Mouse (Mus musculus): ENCODE results near the gene Tmem178. TPM values are rescaled to one million over a fixed set of nuclear protein-coding genes. Genes with fewer than 3 reads are reported as not detected.

Tmem178 gene
- total RNA-seq, 2 experiments from 2014 or later, result 0.34 to 0.45 TPM

DNA sequence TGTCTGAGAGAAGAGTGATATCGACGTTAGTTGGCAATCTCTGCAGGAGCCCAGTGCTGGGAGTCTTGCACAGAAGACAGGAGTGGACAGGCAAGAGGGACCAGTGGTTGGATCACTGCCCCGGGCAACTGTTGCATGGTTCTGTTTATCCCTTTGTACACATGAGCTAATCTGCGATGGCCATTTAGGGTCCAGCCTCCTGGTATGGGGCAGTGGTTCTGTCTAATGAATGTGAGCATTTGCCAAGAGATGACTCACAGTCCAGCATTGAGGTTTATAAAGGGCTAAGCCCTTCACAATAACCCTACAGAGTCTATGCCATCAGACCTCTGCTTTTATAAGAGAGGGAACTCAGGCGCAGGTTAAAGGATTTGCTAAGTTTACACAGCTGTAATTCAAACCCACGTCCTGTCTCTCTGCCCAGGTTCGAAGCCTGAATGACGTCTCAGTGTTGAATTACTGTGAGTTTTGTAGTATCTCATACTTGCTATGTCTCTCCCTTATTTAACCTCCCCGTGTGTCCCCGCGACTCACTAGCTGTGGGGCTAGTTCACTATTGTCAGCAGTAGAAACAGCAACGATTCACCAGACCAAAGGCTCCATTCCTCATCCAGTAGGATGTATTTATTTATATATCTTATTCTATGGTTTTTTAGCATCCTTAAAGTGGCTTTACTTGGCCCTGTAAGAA is 37.4 kb downstream of the Tmem178 start:
- intact Hi-C loops (cut with DNase I), result loop anchor here (1.0 to 5.0 kb wide), 6 partner anchors 50 to 361 kb away; no protein-coding TSS in a partner anchor
- DNase-seq (ENCODE audit: low spot score), result no peak

DNA sequence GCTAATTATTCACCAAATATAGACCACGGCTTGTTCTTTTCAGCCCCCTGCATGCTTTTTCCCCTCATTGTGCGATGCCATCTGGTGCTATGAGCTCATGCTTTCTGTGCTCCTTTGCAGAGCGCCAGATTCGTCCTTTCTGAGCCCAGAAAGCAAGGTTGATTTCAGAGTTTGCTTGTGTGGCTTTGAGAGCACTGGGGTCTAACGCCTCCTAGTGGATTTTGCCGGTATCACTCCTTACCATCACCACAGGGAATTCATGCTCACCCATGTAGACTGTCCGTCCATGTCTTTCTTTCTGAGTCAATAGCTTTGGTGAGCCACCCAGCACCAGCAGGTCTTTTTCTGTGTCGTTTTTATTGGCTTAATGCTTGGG is 38.0 kb downstream of the Tmem178 start:
- peak; percentile 23 for DNase-seq (ENCODE audit: low spot score)
- intact Hi-C loops (cut with DNase I), result loop anchor here (1.0 to 5.0 kb wide), 5 partner anchors 50 to 362 kb away; no protein-coding TSS in a partner anchor

DNA sequence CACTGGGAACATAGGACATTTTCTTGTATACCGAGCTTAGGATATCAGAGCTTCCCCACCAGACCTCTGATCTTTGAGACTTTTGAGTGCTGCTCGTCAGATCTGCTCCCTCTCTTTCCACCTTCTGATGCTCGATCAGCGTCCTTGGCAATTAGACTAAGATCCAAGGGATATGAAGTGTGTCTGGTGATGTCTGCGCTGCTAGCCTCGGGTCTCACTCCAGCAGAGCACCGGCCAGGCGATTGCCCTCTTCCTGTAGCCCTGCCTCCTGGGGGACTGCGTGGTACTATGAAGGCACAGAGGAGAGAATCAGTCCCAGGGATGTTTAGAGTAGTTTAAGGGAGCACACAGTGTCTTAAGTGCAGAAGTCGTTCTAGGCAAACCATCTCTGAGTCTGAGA is 38.5 kb downstream of the Tmem178 start:
- intact Hi-C loops (cut with DNase I), result loop anchor here (1.0 to 5.0 kb wide), 5 partner anchors 51 to 362 kb away; no protein-coding TSS in a partner anchor
- DNase-seq (ENCODE audit: low spot score), result no peak

DNA sequence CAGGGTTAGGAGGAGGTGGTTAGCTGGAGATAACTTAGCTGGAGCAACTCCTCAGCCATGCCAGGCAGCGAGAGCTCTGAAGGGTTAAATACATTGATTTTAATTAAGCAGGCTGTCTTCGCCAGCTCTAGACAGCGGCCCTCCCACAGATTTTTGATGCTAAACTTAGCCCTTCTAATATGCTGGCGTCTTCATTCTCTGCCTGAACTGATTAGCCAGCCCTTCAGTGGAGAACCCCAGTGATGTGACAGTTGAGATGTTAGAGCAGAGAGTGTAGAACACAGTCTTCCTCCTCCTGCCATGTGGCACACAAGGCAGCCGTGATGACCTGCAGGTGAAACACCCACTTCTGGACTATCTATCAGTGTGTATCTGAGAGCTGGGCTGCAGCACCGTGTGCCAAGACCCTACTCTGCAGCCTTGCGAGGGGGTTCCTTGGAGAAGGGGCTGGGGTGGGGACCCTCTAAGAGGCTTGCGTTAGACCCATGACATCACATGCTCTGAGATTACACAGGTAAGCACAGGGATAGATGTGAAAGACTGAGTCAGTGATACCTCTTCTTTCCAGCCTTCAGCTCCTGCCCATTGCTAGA is 47.2 kb downstream of the Tmem178 start:
- intact Hi-C loops (cut with DNase I), result no loop called here
- no peak for DNase-seq (ENCODE audit: low spot score)

DNA sequence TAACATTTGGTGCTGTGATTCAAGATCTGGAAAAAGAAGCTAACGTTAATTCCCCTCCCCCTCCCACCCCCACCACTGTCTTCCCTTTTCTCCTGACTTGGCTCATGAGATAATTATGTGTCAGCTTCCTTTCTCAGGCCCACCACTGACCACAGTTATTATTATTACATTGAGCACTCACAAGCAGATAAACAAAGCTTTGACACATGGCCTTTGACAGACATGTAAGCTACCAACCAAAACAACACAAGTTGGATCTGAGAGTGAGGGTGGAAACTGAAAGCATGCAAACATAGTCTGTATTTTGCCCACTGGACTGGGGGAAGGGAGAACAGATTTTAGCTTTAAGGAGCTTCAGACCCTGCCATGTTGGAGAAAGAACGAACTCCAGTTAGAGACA is 52.8 kb downstream of the Tmem178 start:
- intact Hi-C loops (cut with DNase I), result no loop called here
- no peak for DNase-seq (ENCODE audit: low spot score)

DNA sequence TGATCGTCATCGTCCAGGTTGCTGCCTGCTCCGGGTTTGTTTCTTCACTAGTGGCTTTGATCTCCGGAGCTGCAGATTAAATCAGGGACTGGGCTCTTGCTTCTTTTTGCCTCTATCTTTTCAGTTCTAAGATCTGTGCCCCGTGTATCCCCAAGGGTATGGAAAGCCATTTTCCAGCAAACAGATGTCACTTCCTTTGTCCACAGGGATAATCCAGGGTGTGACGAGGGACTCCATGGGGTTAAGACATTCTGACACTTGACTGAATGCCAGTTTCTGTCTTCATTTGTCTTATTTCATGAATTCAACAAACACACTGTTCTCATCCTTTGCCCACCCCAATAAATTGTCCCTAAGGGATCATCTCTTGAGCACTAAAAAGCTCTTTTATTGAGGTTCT is 54.5 kb downstream of the Tmem178 start:
- intact Hi-C loops (cut with DNase I), result no loop called here
- DNase-seq (ENCODE audit: low spot score), result no peak

DNA sequence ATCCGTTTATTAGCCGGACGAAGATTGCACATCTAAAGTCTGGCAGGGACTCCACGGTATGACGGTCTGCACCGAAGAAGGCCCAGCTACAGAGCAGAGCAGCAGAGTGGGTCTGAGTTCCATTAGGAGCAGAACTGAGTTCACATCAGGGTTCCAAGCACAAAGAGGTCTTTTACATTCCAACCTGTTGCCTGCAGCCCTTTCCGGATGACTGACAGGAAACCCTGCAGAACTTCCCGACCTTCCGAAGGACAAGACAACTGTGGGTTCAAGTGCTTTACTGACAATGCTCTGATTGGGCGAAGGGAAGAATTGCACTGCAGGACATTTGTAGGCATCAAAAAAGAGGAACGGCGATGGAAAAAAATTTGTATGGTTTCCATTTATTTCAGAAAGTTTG is 56.6 kb downstream of the Tmem178 start:
- intact Hi-C loops (cut with DNase I), result no loop called here
- no peak for DNase-seq (ENCODE audit: low spot score)

DNA sequence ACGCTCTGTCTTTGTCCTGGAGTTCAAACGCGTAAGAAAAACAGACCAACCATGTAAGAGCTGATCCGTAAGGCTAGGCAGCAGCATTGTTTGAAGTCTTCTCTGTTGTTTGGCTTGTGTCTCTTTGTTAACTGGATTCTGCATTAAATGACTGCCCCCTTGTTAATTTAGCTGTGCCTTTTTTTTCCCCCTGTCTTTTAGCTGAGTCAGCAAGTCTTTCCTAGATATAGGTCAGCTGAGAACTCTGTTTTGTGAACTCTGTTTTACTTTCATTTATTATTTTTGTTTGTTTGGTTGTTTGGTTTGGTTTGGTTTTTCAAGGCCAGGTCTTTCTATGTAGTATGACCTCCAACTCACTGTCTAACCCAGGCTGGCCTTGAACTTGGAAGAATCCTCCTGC is 57.2 kb downstream of the Tmem178 start:
- DNase-seq (ENCODE audit: low spot score), result no peak
- intact Hi-C loops (cut with DNase I), result no loop called here

DNA sequence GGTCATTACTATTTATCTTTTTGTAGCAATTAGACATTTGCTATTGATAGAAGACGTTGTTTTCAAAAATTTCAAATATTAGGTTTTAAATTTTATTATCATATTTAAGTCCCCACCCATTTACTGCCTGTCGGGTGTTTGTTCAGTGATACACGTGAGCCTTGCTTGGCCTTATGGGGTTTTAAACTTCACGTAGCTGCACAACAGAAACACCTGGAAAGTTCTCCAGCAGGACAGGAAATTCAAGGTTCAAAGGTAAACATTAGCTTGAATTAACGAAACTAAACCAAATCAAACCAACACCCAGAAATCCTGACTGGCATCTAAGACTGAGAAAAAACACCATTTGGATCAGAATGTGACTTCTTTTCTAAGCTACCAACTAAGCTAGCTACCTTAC is 57.7 kb downstream of the Tmem178 start:
- no peak for DNase-seq (ENCODE audit: low spot score)
- intact Hi-C loops (cut with DNase I), result no loop called here

DNA sequence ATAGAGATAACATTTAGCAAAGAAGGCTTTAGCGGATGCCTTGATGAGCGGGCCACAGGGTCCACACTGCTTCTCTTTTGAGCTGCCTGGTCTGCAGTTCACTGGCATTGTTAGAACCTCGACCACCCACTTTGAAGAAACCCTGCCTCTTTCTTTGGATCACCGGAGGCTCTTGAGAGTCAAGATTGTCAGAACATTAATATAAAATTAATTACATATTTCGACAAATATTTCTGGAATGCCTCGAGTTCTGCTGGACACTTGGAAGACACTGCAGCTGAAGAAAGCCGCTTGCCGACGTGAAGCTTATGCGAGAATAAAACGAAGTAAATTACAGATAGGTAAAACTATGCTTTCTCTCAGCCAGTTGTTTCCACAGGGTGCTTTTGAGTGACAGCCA is 60.0 kb downstream of the Tmem178 start:
- no peak for DNase-seq (ENCODE audit: low spot score)
- intact Hi-C loops (cut with DNase I), result no loop called here

DNA sequence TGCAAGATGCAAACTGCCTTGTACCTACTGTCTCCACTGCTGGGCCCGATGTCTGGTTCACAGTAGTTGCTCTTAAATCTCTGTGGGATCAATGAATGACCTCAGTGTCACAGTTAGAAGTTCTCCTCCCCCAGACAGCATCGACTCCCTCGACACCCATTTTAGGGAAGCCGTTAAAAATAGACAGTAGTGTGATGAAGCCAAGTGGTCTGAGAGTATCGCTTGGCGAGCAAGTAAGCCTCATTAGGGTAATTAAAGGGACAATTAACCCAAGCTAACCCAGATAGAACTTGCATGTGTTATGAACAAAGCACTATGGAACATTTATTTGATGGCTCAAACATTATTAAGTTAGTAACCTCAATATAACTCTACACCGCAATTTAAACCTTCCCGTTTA is 60.9 kb downstream of the Tmem178 start:
- intact Hi-C loops (cut with DNase I), result no loop called here
- no peak for DNase-seq (ENCODE audit: low spot score)

DNA sequence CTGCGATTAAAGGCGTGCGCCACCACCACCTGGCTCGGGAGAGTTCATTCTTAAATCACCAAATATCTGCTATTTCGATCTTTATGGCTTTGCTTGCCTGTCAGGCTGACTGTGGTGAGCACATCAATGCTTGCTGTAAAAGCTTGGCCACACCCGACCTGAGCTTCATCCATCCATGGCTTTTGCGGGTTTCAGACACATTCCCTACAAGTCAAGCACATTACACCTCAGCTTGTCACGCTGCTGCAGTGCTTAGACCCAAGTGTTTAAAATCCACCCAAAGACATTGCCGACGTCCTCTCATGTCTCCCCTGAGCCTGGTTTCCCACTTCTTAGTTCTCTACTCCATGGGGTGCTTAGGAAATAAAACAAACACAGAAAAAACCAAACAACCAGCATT is 64.7 kb downstream of the Tmem178 start:
- intact Hi-C loops (cut with DNase I), result no loop called here
- no peak for DNase-seq (ENCODE audit: low spot score)

DNA sequence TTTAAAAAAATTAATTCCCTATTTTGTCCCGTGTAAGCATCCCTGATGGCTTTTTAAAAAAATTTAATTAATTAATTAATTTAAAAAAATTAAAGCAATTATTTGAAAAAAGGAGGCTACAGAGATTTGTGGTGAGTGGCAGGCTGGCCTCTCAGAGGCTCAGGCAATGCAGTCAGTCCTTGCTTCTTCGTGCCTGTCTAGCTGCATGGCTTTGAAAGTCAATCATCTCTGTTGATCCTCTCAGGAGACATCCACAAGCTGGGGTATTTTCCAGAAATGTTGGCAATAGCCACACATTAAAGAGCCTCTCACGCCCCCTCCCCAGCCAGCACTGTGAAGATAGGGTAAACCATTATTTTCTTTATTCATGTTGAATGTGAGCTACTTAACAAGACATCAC is 65.8 kb downstream of the Tmem178 start:
- DNase-seq (ENCODE audit: low spot score), result no peak
- intact Hi-C loops (cut with DNase I), result loop anchor here (10.0 kb wide), 1 partner anchor 325 kb away; no protein-coding TSS in a partner anchor

DNA sequence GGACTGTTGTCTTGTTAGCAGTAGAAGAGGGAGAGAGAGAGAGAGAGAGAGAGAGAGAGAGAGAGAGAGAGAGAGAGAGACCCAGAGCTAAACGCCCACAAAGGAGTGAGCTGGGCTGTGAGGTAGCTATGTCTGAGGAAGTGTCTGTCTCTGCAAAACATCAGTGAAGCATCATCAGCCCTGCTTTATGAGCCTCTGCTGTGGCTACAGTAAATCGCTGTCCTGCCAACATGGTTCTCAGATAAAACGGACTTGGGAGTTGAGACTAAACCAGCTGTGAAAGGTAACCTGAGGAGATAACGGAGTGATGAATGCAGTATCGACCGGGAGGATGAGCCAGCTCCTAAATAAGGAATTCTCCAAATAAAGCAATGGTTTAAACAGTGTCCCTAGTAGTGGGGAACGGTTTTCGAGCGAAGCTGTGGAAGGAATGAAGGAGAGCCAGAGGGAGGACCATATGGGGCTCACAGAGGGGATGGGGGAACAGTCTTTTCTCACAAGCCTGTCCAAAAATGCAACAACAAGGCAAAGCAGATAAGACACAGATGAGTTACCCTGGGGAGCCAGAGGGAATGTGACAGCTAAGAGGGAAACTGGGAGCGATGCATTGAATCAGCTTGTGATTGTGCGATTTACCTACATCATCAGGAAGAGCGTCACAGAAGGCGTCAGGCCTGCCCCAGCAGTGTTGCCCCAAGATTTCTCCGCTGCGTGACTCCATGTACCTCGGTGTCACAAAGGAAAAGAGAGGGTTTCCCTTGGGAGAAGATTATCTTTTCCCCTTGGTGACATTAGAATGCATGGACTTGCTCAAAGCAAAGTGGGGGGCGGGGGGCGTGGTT is 66.6 kb downstream of the Tmem178 start:
- intact Hi-C loops (cut with DNase I), result loop anchor here (10.0 kb wide), 1 partner anchor 326 kb away; no protein-coding TSS in a partner anchor

DNA sequence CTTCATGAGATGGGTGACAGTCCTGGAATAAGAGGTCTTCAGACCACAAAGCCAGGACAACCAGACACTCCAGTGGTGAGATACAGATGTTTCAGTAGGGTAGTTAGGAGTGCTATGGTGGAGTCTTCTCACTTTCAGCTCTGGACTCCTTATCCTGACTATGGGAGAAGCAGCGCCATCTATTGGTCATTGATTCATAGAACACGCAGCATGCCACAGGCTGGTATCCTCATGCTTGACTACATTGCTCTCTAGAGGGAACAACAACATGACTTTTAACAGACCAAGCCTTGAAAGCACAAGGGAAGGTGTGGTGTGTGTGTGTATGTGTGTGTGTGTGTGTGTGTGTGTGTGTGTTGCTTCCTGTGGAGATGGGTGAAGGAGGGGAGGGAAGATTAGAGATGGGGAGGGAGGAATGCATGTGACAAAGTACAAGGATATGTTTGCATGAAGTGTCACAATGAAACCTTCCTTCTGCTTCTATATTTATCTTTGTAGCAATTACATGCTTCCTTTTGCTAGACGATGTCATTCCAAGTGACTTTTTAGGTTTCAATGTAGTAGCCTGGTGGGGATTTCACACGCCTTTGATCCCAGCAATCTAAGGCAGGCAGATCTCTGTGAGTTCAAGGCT is 71.5 kb downstream of the Tmem178 start:
- no peak for DNase-seq (ENCODE audit: low spot score)
- intact Hi-C loops (cut with DNase I), result loop anchor here (1.0 to 10.0 kb wide), 2 partner anchors 331 to 395 kb away; no protein-coding TSS in a partner anchor

More for the DNA sequence above, 66.6 kb downstream of the Tmem178 start:
- DNase-seq (ENCODE audit: low spot score), result no peak

DNA sequence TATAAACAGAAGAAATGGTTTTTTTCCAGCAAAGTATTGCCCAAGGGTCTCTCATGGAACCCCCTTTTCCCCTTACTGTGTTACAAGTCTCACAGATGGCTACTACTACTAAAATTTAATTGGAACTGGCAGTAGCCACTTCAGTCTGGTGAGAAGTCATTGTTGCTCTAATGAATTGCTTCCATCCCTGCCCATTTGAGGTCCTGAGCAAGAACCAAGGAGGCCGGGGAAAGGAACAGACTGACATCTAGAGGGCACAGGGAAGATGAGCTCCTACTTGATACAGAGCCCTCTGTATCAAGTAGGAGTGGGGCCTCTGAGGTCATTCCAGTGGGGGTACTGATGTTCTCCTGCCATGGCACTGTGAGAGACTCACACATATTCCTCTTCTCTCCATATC is 72.7 kb downstream of the Tmem178 start:
- intact Hi-C loops (cut with DNase I), result loop anchor here (10.0 kb wide), 1 partner anchor 332 kb away; no protein-coding TSS in a partner anchor
- no peak for DNase-seq (ENCODE audit: low spot score)

DNA sequence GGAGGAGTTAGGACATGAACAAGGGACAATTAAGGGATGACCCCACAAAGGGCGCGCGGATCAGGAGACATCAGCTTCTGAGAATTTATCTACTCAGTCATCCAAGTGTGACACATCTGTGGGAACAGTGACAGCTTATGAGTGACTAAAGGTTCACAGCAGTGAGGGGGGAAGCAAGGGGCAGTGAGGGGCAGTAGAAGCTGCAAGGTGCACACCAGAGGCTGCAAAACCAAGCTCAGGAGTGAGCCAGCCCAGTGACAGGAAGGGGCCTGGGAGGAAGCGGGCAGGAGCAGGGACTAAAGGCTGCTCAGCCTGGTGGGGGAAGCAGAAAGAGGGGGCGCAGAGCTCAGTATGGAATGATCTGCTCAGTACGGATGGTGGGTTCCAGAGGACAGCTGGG is 82.9 kb downstream of the Tmem178 start:
- no peak for DNase-seq (ENCODE audit: low spot score)
- intact Hi-C loops (cut with DNase I), result no loop called here

DNA sequence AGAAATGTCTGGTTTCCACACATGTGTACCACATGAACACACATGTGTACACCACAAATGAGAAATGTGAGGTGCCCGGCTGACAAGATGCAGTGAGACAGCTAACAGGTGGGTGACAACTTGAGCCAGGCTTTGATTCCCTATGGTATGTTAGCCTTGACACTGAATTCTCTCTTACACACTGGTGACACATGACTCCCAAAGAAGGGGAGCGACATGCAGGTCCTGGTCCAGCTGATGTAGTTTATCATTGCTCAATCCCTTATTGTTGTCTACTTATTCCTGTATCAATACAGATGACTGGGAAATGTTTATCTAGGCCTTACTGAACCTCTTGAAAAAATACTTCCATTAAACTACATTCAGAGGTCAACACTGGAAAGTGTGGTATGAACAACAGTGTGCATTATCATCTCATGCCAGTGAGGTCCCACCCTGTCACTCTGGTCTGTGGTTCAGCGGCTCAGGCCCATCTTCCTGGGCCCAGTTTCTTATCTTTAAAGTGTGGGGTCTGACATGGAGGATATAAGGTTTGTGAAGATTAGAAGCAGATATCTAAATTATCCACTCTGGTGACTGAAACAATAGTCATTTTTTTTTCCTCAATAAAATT is 87.5 kb downstream of the Tmem178 start:
- no peak for DNase-seq (ENCODE audit: low spot score)
- intact Hi-C loops (cut with DNase I), result no loop called here

DNA sequence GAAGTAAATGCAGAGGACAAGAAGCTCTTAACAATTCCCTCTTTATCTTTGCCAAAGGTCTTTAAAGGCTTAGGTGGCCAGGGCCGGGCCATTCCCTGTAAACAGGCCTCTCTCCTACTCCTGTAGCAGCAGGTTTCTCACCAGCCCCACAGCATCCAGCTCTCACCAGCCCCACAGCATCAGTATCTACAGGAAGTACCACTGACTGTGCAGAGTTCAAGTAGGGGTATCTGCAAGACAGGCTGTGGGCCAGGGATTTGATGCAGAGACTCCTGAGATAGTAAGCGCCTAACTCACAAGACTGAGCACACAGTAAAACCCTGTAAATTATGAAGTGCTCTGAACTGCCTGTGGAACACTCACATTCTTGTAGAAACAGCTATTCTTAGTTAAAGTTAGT is 88.5 kb downstream of the Tmem178 start:
- DNase-seq (ENCODE audit: low spot score), result no peak
- intact Hi-C loops (cut with DNase I), result no loop called here

DNA sequence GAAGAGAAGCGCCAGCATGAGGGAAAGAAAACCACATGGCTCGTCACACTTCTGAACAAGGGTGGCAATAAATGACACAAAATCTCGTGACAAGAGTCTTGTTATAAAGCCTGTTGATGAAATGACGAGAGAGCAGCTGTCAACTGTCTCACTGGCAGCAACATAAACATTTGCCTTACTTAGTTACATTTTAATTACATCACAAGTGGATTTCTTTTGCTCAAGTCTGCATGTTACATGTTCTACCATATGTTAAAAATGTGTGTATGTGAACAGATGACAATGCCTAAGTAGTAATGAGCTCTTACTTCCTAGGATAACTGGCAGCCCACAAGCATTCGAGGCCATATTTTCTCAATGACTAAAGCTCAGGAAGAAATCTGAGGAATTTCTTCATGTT is 90.9 kb downstream of the Tmem178 start:
- intact Hi-C loops (cut with DNase I), result no loop called here
- DNase-seq (ENCODE audit: low spot score), result no peak
